Mouse (Mus musculus) midbrain, embryonic 11.5 days (tissue): ENCODE results near the gene Tdrd3. TPM values are rescaled to one million over a fixed set of nuclear protein-coding genes. Genes with fewer than 3 reads are reported as not detected.

ENCODE experiments used
- ATAC-seq: fragments of 200-750 bp; cut with Nextera tagmentation; 2 replicates; pipeline ENCODE4 v1.8.0; 2017; ENCODE audit warnings: moderate TSS enrichment, moderate library complexity; ENCODE audit not compliant: low FRiP score
- DNase-seq: peaks from one replicate; pipeline ENCODE4 v3.0.0; 2015; ENCODE audit warnings: low spot score; ENCODE audit errors: missing footprints
- H3K27ac ChIP-seq: fragments of 300-500 bp; sonication (generic); 2 replicates; pipeline ENCODE4 v1.5.1; 2014; ENCODE audit warnings: low read depth, low read length
- H3K27me3 ChIP-seq: fragments of 300-500 bp; sonication (generic); 2 replicates; pipeline ENCODE4 v1.6.1; 2014; ENCODE audit warnings: mild to moderate bottlenecking, low read length, moderate library complexity, mixed read lengths; ENCODE audit not compliant: control insufficient read depth, insufficient read depth
- H3K36me3 ChIP-seq: fragments of 300-500 bp; sonication (generic); 2 replicates; pipeline ENCODE4 v1.6.1; 2014; ENCODE audit warnings: mild to moderate bottlenecking, low read length, moderate library complexity, mixed read lengths; ENCODE audit not compliant: control insufficient read depth, insufficient read depth
- H3K4me1 ChIP-seq: fragments of 300-500 bp; sonication (generic); 2 replicates; pipeline ENCODE4 v1.6.1; 2014; ENCODE audit warnings: low read length; ENCODE audit not compliant: control insufficient read depth, insufficient read depth
- H3K4me2 ChIP-seq: fragments of 300-500 bp; sonication (generic); 2 replicates; pipeline ENCODE4 v1.6.1; 2014; ENCODE audit warnings: mild to moderate bottlenecking, moderate library complexity
- H3K4me3 ChIP-seq: fragments of 300-500 bp; sonication (generic); 2 replicates; pipeline ENCODE4 v1.5.1; 2014; ENCODE audit warnings: low read depth, low read length
- H3K9ac ChIP-seq: fragments of 300-500 bp; sonication (generic); 2 replicates; pipeline ENCODE4 v1.6.1; 2014; ENCODE audit warnings: low read length
- H3K9me3 ChIP-seq: fragments of 300-500 bp; sonication (generic); 2 replicates; pipeline ENCODE4 v1.6.1; 2016; ENCODE audit warnings: low read length; ENCODE audit not compliant: control insufficient read depth
- WGBS: fragments of 180-500 bp; shearing (Covaris S2); extraction: QIAGEN DNeasy Blood & Tissue Kit; methylation state at CpG from one replicate; pipeline ENCODE4 v1.1.7; 2014; 5-methylcytosine and 5-hydroxymethylcytosine counted together
- polyA plus RNA-seq: library from polyadenylated mRNA; unstranded; fragments of >200 nt; fragmentation: Nextera tagmentation; extraction: Ambion mirVana; gene quantifications from 2 replicates; pipeline ENCODE4 v1.2.1, GENCODE M21; 2014

The Tdrd3 gene
- polyA plus RNA-seq, 1 experiment from 2014 or later = 44.1 TPM

- Histone ChIP-seq H3K27ac (no peak overlapping the region), H3K9ac (no peak overlapping the region), H3K36me3 (no peaks in the 10 kb centered on the region), H3K27me3 (no peaks in the 10 kb centered on the region), H3K9me3 (no peaks in the 10 kb centered on the region), H3K4me3 (no peak overlapping the region), H3K4me1 (no peaks in the 10 kb centered on the region), H3K4me2 (no peak overlapping the region)
- 88% methylated on average over 8 of the region's 8 CpGs for WGBS
- ATAC-seq = no peak
- DNase-seq = peak; percentile 76
Observed at GRCm38 (mm10) chr14:87531847-87532246, 115.4 kb downstream of the Tdrd3 start.

GRCm38 (mm10) chr14:87537127-87537819 lies 120.8 kb downstream of the Tdrd3 start:
- H3K36me3 ChIP-seq = no peaks in the 10 kb centered on the region; the same call in 1 of the 2 replicates
- WGBS = 86% methylated on average over 4 of the region's 4 CpGs
- no peak overlapping the region for H3K4me2 ChIP-seq
- H3K27ac ChIP-seq = no peak overlapping the region
- DNase-seq = peak; percentile 35
- H3K9ac ChIP-seq = no peak overlapping the region
- no peak overlapping the region for H3K4me3 ChIP-seq
- H3K4me1 ChIP-seq = no peaks in the 10 kb centered on the region
- no peaks in the 10 kb centered on the region for H3K27me3 ChIP-seq
- no peaks in the 10 kb centered on the region for H3K9me3 ChIP-seq
- no peak; the same call in 1 of the 2 replicates for ATAC-seq

DNA sequence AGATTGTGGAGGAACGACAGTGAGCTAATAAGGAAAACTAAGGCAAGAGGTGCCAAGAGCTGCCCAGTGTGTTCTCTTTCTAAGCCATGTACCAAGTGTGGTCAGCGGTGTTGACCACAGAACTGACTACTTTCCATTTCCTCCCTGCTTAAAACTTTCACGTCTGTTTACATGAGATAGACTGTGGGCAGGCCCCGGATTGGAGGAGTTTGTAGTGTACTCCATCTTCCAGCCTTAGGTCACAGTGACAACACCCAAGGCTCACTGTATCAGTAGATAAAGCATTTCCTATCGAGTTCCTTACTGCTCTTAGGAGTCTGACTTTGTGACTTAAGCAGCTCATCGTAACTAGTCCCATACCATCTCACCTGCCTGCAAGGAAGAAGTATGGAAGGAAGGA lies 133.5 kb downstream of the Tdrd3 start:
- Histone ChIP-seq H3K4me2 (no peak overlapping the region), H3K27ac (no peak overlapping the region), H3K4me3 (no peak overlapping the region), H3K36me3 (no peaks in the 10 kb centered on the region; the same call in 1 of the 2 replicates), H3K9ac (no peak overlapping the region), H3K27me3 (no peaks in the 10 kb centered on the region), H3K4me1 (no peaks in the 10 kb centered on the region), H3K9me3 (no peaks in the 10 kb centered on the region)
- ATAC-seq (no peak), DNase-seq (no peak)
- 90% methylated on average over 6 of the region's 6 CpGs for WGBS

GRCm38 (mm10) chr14:87552211-87552610 lies 135.8 kb downstream of the Tdrd3 start:
- H3K4me2 ChIP-seq = no peak overlapping the region
- H3K9me3 ChIP-seq = no peaks in the 10 kb centered on the region
- H3K27me3 ChIP-seq = no peaks in the 10 kb centered on the region
- no peak overlapping the region for H3K9ac ChIP-seq
- no peak for DNase-seq
- 65% methylated on average over 3 of the region's 3 CpGs for WGBS
- no peak overlapping the region for H3K27ac ChIP-seq
- no peak overlapping the region for H3K4me3 ChIP-seq
- no peak for ATAC-seq
- H3K4me1 ChIP-seq = no peaks in the 10 kb centered on the region
- H3K36me3 ChIP-seq = no peaks in the 10 kb centered on the region

- H3K27ac ChIP-seq = no peak overlapping the region
- H3K4me3 ChIP-seq = no peak overlapping the region
Observed at GRCm38 (mm10) chr14:87563841-87564240, 147.4 kb downstream of the Tdrd3 start.

GRCm38 (mm10) chr14:87566211-87566610 lies 149.8 kb downstream of the Tdrd3 start:
- Histone ChIP-seq H3K9me3 (no peaks in the 10 kb centered on the region), H3K27ac (no peak overlapping the region), H3K27me3 (no peaks in the 10 kb centered on the region), H3K36me3 (no peaks in the 10 kb centered on the region), H3K4me3 (no peak overlapping the region), H3K4me2 (no peak overlapping the region), H3K4me1 (peaks cover 8% of the 10 kb centered on the region), H3K9ac (no peak overlapping the region)
- peak; percentile 94 for DNase-seq
- peak; percentile 52 for ATAC-seq
- WGBS = 16% methylated on average over 7 of the region's 7 CpGs

More at GRCm38 (mm10) chr14:87563841-87564240, 147.4 kb downstream of the Tdrd3 start:
- ATAC-seq = no peak
- no peak overlapping the region for H3K9ac ChIP-seq
- WGBS = 82% methylated on average over 9 of the region's 9 CpGs
- no peak overlapping the region for H3K4me2 ChIP-seq
- no peaks in the 10 kb centered on the region for H3K27me3 ChIP-seq
- H3K4me1 ChIP-seq = peaks cover 8% of the 10 kb centered on the region
- H3K36me3 ChIP-seq = no peaks in the 10 kb centered on the region
- H3K9me3 ChIP-seq = no peaks in the 10 kb centered on the region
- DNase-seq = no peak

DNA sequence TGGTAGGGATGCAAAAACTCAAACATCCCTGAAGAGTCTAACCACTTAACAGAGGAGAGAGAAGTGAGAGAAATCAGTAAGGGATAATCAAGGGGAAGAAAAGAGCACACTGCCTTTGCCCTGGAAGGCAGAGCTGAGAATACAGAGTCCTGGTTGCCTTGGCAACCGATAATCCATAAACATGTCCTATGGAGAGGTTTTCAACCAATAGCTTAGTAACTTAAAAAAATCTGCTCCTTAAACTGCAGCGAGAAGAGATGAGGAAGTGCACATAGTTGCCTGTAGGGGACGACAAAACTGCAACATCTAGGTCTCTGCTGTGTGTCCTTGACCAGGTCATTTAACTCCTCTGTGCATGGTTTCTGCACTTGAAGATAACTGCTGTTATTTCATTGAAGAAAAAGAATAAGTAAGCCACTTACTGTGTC lies 150.6 kb downstream of the Tdrd3 start:
- no peak overlapping the region for H3K27ac ChIP-seq
- H3K4me3 ChIP-seq = no peak overlapping the region
- no peak overlapping the region for H3K9ac ChIP-seq
- ATAC-seq = peak; percentile 72
- DNase-seq = no peak
- H3K4me2 ChIP-seq = no peak overlapping the region
- H3K9me3 ChIP-seq = no peaks in the 10 kb centered on the region
- H3K4me1 ChIP-seq = peaks cover 8% of the 10 kb centered on the region
- H3K36me3 ChIP-seq = no peaks in the 10 kb centered on the region
- WGBS = 20% methylated on average over 3 of the region's 3 CpGs
- no peaks in the 10 kb centered on the region for H3K27me3 ChIP-seq

GRCm38 (mm10) chr14:87567626-87568446 lies 151.4 kb downstream of the Tdrd3 start:
- Histone ChIP-seq H3K4me2 (peak overlapping the region; percentile 26), H3K36me3 (no peaks in the 10 kb centered on the region), H3K4me1 (peaks cover 8% of the 10 kb centered on the region), H3K27ac (no peak overlapping the region), H3K9ac (no peak overlapping the region), H3K4me3 (peak overlapping the region; percentile 8; the same call in 1 of the 2 replicates), H3K9me3 (no peaks in the 10 kb centered on the region), H3K27me3 (no peaks in the 10 kb centered on the region)
- 18% methylated on average over 20 of the region's 20 CpGs for WGBS
- peak; percentile 93 for DNase-seq
- peak; percentile 31 for ATAC-seq

DNA sequence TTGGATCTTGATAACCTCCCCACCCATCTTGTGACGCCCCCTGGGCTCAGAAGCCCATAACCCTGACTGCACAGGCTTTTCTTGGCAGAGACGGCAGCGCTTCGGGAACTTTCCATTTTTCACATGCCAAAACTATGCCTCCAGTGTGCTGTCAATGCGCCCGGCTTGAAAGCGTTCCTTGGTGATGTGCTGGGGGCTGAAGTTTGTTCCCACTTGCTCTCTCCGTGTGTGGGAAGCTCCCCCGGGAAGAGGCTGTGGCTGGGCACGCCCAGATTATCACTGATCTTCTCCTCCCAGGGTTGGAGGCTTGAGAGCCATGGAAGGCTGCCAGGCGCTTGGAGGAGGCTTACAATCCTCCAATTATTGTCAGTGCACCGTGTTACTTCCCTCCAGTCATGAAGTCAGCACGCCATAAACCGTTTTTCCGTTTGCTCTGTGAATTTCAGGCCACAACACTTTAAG lies 152.0 kb downstream of the Tdrd3 start:
- peak overlapping the region; percentile 26 for H3K4me2 ChIP-seq
- no peak overlapping the region for H3K9ac ChIP-seq
- H3K4me1 ChIP-seq = peaks cover 8% of the 10 kb centered on the region
- no peaks in the 10 kb centered on the region for H3K27me3 ChIP-seq
- ATAC-seq (0 out of 2 replicates have a peak, but pooled peaks have one; percentile 4), DNase-seq (peak; percentile 86)
- no peaks in the 10 kb centered on the region for H3K36me3 ChIP-seq
- H3K9me3 ChIP-seq = no peaks in the 10 kb centered on the region
- WGBS = 19% methylated on average over 15 of the region's 15 CpGs
- H3K4me3 ChIP-seq = peak overlapping the region; percentile 8; the same call in 1 of the 2 replicates
- H3K27ac ChIP-seq = no peak overlapping the region
